Mouse (Mus musculus) liver, adult 2 months (tissue): ENCODE measurements at regions not wholly inside any gene's neighbourhood (a gene's known extent, or its start where the extent isn't known, plus 50 kb on each side); places are given as distances from the start of the nearest gene placed in this dataset.

Experiments used
- CTCF ChIP-seq: fragments of 200-500 bp; IDR thresholded peaks from 2 replicates; pipeline ENCODE4 v1.5.1; 2011; ENCODE audit warnings: low read depth, low read length, control low read depth
- POLR2A ChIP-seq: fragments of 200-500 bp; IDR thresholded peaks from 2 replicates; pipeline ENCODE4 v1.6.1; 2011; ENCODE audit warnings: low read length, control low read depth; ENCODE audit not compliant: insufficient read depth; ENCODE audit errors: extremely low read depth

- no peak for TF ChIP-seq CTCF
- TF ChIP-seq POLR2A: no peak
Observed at GRCm38 (mm10) chr16:9084581-9084980, 254.7 kb downstream of the 1810013L24Rik start.
